Mouse (Mus musculus): ENCODE measurements around the gene Abcf2. TPM values are rescaled to one million over a fixed set of nuclear protein-coding genes. Genes with fewer than 3 reads are reported as not detected.
A peak's percentile ranks its signal among the peaks of the same experiment; 100 is the strongest.

Abcf2 gene
- polyA plus RNA-seq, 1 experiment: 143 TPM

DNA sequence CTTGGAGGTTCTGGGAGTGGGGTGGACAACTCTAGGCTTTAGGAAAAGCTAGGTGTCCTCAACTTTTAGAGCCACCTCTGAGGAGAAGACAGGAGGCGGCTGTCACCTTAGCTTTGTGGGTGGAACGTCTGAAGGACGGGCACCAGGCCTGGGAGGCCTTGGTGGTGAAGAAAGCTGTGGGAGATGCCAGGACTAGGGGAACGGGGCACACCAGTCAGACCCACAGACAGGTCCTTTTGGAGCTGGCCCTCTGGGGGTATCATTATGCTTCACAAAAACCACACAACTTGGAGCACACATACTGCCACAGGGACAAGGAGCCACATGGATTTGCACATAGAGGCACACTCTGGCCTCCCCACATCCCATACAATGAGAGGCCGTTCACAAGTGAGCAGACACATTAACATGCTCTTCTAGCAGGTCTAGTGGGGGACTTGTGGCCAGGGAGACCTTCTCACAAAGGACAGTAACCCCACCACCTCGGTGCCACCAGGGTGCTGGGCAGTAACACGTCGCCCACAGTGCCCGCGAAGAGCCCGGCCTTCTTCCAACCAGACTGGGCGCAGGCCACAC, 26.9 kb upstream of the Abcf2 start:
- H3K27me3 ChIP-seq (ENCODE audit: control insufficient read depth, insufficient read depth, insufficient read length): no peaks in the 10 kb centered on the region
- peaks cover 4% of the 10 kb centered on the region for H3K79me2 ChIP-seq (ENCODE audit: control insufficient read depth, insufficient read depth)
- peak overlapping the region; percentile 72 for H3ac ChIP-seq (ENCODE audit: control insufficient read depth, insufficient read length, low read depth)
- H3K4me3 ChIP-seq (ENCODE audit: insufficient read depth, poor library complexity, severe bottlenecking): peak overlapping the region; percentile 28
- no peaks in the 10 kb centered on the region for H3K36me3 ChIP-seq (ENCODE audit: control insufficient read depth, insufficient read depth)
- no peak for TF ChIP-seq USF1 (IDR thresholded peaks at IDR 0.05; ENCODE audit: low read depth)
- TF ChIP-seq CEBPB (IDR thresholded peaks at IDR 0.05; ENCODE audit: low read depth): no peak
- no peak for TF ChIP-seq MAX (IDR thresholded peaks at IDR 0.05)
- TF ChIP-seq FOSL1 (IDR thresholded peaks at IDR 0.05; ENCODE audit: insufficient read depth, low read length, poor library complexity, severe bottlenecking): no peak
- no peak for TF ChIP-seq CTCF (IDR thresholded peaks at IDR 0.05; ENCODE audit: control insufficient read depth, insufficient read depth, insufficient read length)
- TF ChIP-seq MYOG (IDR thresholded peaks at IDR 0.05; ENCODE audit: control insufficient read depth, extremely low read depth, insufficient read length): no peak
- H3K79me3 ChIP-seq (ENCODE audit: low read depth): peaks cover 2% of the 10 kb centered on the region

DNA sequence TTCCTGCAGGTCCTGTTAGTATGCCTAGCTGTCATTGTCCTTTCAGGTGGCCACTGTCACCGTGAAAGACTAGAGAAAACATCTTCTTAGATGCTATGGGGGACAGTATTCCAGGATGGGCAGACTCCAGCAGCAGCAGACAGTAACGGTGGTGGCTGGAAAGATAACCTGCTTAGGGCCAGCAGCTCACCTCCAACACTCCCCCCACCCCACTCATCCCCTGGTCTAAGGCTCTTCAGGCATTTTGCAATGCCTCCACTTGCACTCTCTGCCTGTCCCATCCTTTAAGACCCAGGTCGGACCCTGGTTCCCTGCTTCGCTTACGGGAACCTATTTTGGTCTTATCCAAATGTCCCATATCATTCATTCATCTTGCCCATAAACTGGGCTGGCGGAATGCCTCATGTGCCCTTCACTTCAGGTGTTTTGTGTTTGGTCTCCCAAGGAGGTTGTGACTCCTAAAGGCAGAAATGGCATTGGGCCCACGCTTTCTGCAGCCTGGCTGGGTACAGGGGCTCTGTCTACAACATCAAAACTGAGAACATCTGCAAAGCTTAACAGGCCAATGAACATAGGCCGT, 26.3 kb upstream of the Abcf2 start:
- TF ChIP-seq CTCF (IDR thresholded peaks at IDR 0.05; ENCODE audit: control insufficient read depth, insufficient read depth, insufficient read length) (no peak), CEBPB (IDR thresholded peaks at IDR 0.05; ENCODE audit: low read depth) (no peak), MYOD1 (IDR thresholded peaks at IDR 0.05; ENCODE audit: control insufficient read depth, insufficient read length, low read depth) (no peak), FOSL1 (IDR thresholded peaks at IDR 0.05; ENCODE audit: insufficient read depth, low read length, poor library complexity, severe bottlenecking) (no peak), USF1 (IDR thresholded peaks at IDR 0.05; ENCODE audit: low read depth) (no peak), MYOG (IDR thresholded peaks at IDR 0.05; ENCODE audit: control insufficient read depth, extremely low read depth, insufficient read length) (no peak), MAX (IDR thresholded peaks at IDR 0.05) (no peak)

DNA sequence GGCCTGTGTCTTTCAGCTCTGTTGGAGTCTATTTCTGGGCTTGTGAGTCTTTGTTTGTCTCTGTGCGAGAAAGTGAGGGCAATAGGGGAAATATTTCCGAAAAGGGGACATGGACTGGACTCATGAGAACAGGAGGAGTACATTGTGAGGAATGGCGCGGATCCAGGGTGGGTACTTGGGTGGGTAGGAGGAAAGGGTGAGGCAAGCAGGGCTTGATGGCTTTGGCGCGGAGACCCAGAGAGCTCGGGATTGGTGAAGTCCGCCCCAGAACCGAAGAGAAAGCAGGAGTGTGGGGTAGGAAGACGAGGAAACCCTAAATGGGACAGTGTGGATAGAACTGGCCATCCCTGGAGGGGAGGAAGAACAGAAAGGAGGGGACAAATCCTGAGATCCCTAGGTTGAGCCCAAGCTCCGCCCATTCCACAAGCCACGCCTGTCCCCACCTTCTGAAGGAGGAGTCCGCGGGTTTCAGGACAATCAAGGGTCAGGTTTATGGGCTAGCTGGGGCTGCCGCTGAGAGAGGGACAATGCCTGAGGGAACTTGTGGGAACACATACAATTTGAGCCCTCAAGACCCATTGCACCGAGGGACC, 25.6 kb upstream of the Abcf2 start:
- H3K79me3 ChIP-seq (ENCODE audit: low read depth): peaks cover 2% of the 10 kb centered on the region
- H3K36me3 ChIP-seq (ENCODE audit: control insufficient read depth, insufficient read depth): no peaks in the 10 kb centered on the region
- H3K27me3 ChIP-seq (ENCODE audit: control insufficient read depth, insufficient read depth, insufficient read length): no peaks in the 10 kb centered on the region
- peak overlapping the region; percentile 87 for H3ac ChIP-seq (ENCODE audit: control insufficient read depth, insufficient read length, low read depth)
- TF ChIP-seq MYOG (IDR thresholded peaks at IDR 0.05; ENCODE audit: control insufficient read depth, extremely low read depth, insufficient read length) (no peak), MYOD1 (IDR thresholded peaks at IDR 0.05; ENCODE audit: control insufficient read depth, insufficient read length, low read depth) (no peak)
- H3K4me3 ChIP-seq (ENCODE audit: insufficient read depth, poor library complexity, severe bottlenecking): peak overlapping the region; percentile 38
- peaks cover 14% of the 10 kb centered on the region for H3K79me2 ChIP-seq (ENCODE audit: control insufficient read depth, insufficient read depth)

More for the DNA sequence above, 26.3 kb upstream of the Abcf2 start:
- peaks cover 11% of the 10 kb centered on the region for H3K79me2 ChIP-seq (ENCODE audit: control insufficient read depth, insufficient read depth)
- H3K79me3 ChIP-seq (ENCODE audit: low read depth): peaks cover 2% of the 10 kb centered on the region
- no peak overlapping the region for H3K4me3 ChIP-seq (ENCODE audit: insufficient read depth, poor library complexity, severe bottlenecking)
- H3ac ChIP-seq (ENCODE audit: control insufficient read depth, insufficient read length, low read depth): no peak overlapping the region
- H3K27me3 ChIP-seq (ENCODE audit: control insufficient read depth, insufficient read depth, insufficient read length): no peaks in the 10 kb centered on the region
- no peaks in the 10 kb centered on the region for H3K36me3 ChIP-seq (ENCODE audit: control insufficient read depth, insufficient read depth)

DNA sequence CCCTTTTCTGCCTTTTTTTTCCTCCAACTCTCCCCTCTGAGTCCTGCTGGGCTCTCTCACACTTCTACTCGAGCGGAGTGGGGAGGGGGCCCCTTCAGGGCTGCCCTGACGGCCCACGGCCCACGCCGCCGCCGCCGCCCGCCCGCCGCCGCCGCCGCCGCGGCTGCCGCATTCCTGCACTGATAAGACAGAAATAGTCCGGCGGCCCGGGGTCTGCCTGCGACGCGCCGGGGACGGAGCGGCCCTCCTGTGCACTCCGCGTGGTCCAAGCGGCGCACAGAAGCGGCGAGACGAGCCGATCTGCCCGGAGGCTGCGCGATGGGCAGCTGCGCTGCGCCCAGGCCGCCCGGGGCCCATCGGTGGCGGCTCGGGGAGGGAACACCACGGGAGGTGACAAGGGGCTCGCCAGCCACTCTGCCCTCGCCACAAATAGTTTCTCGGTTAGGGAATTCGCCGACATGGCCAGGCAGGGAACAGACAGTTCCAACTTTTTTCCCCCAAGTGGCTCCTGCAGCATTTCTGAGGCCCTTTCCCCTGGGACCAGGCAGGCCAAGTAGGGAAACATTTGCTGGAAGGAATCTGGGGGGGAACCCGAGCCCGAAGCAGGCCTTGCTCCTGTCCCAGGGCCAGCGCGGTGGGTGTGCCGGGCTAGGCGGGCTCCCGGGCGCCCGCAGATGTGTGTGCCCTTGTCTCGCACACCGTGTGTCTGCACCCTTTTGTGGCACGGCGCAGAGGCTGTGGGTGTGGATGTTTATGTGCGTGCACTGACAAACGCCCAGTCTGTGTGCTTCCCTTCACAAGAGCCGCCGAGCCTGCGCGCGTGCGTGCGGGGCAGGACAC, 24.9 kb upstream of the Abcf2 start:
- Histone ChIP-seq H3K79me2 (ENCODE audit: control insufficient read depth, insufficient read depth) (peaks cover 17% of the 10 kb centered on the region), H3K4me3 (ENCODE audit: insufficient read depth, poor library complexity, severe bottlenecking) (peak overlapping the region; percentile 38), H3K79me3 (ENCODE audit: low read depth) (peaks cover 2% of the 10 kb centered on the region), H3ac (ENCODE audit: control insufficient read depth, insufficient read length, low read depth) (peak overlapping the region; percentile 87), H3K27me3 (ENCODE audit: control insufficient read depth, insufficient read depth, insufficient read length) (no peaks in the 10 kb centered on the region), H3K36me3 (ENCODE audit: control insufficient read depth, insufficient read depth) (no peaks in the 10 kb centered on the region)
- TF ChIP-seq MYOG (IDR thresholded peaks at IDR 0.05; ENCODE audit: control insufficient read depth, extremely low read depth, insufficient read length) (no peak), FOSL1 (IDR thresholded peaks at IDR 0.05; ENCODE audit: insufficient read depth, low read length, poor library complexity, severe bottlenecking) (no peak), USF1 (IDR thresholded peaks at IDR 0.05; ENCODE audit: low read depth) (no peak), MAX (IDR thresholded peaks at IDR 0.05) (no peak), CEBPB (IDR thresholded peaks at IDR 0.05; ENCODE audit: low read depth) (no peak)

DNA sequence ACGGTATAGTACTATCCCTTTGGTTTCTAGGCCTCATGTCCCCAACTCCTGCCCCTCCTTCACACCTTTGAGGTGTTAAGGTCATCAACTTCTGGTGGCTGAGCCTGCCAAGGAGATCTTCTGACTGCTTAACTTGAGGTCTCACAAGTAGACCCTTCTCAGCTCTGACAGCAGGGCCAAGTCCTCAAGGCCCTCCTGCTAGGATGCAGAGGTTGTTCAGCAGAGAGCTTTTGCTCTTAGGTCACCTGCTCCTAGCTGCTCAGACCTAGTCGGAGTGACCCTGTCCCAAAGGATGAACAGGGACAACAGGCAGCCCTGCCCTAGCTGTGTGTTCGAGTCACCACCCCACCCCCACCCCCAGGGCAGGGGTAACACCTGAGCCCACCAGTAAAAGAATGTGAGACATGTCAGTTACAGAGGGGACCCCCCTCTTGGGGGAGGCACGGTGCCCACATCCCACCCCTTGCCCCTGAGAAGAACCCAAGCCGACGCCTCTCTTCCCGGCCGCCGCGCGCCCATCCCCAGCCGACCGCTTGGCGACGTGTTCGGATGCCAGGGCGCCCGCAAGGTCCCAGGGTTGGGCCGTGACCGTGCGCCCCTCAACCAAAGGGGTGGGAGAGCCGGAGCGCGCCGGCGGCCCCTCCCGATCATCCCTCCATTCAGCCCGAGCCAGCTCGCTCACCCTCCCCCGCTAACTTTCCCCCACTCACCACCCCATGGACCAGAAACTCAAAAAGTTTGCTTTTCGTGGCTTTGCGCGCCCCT, 24.0 kb upstream of the Abcf2 start:
- peaks cover 2% of the 10 kb centered on the region for H3K79me3 ChIP-seq (ENCODE audit: low read depth)
- TF ChIP-seq FOSL1 (IDR thresholded peaks at IDR 0.05; ENCODE audit: insufficient read depth, low read length, poor library complexity, severe bottlenecking): no peak
- no peak for TF ChIP-seq CTCF (IDR thresholded peaks at IDR 0.05; ENCODE audit: control insufficient read depth, insufficient read depth, insufficient read length)
- TF ChIP-seq MYOD1 (IDR thresholded peaks at IDR 0.05; ENCODE audit: control insufficient read depth, insufficient read length, low read depth): no peak
- TF ChIP-seq CEBPB (IDR thresholded peaks at IDR 0.05; ENCODE audit: low read depth): no peak
- no peak for TF ChIP-seq USF1 (IDR thresholded peaks at IDR 0.05; ENCODE audit: low read depth)
- TF ChIP-seq MYOG (IDR thresholded peaks at IDR 0.05; ENCODE audit: control insufficient read depth, extremely low read depth, insufficient read length): no peak
- TF ChIP-seq MAX (IDR thresholded peaks at IDR 0.05): no peak
- no peaks in the 10 kb centered on the region for H3K27me3 ChIP-seq (ENCODE audit: control insufficient read depth, insufficient read depth, insufficient read length)
- H3K79me2 ChIP-seq (ENCODE audit: control insufficient read depth, insufficient read depth): peaks cover 17% of the 10 kb centered on the region
- H3K4me3 ChIP-seq (ENCODE audit: insufficient read depth, poor library complexity, severe bottlenecking): peak overlapping the region; percentile 38
- H3ac ChIP-seq (ENCODE audit: control insufficient read depth, insufficient read length, low read depth): peak overlapping the region; percentile 75
- H3K36me3 ChIP-seq (ENCODE audit: control insufficient read depth, insufficient read depth): no peaks in the 10 kb centered on the region

Data from C2C12 (cell line).